Mouse (Mus musculus): Measurements from ENCODE around the gene Sema4f. TPM values are rescaled to one million over a fixed set of nuclear protein-coding genes. Genes with fewer than 3 reads are reported as not detected.

The Sema4f gene
- total RNA-seq, 2 experiments from 2014 or later, result 37.5 to 40.6 TPM

DNA sequence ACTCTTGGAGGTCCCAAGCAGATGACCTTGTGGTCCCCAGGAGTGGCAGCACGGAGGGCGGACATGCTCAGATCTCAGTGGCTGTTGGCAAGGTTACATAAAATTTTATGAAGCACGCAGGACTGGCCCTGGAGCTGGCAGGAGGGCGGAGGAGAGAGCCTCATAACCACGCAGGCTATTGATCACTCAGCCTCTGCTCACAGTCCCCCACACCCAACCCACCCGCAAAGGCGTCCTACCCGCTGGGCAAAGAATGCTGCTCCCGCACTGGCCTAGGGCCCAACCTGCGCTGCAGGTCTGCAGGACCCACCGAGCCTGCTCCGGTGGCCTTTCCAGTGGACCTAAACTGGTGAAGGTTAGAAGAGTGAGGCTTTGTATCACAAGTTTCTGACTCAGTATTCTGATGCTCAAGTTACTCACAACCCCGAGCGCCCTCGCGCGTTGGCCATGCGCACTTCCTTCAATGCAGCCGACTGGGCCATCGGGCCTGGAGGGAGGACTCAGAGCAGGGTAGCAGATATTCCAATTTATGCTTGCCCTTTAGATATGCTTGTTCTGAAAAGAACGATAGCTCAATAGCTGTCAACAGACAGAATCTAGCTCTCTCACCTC is 58.0 kb downstream of the Sema4f start:
- peak; percentile 9 to 55 for DNase-seq (ENCODE audit: low spot score in 2 of 2)
- intact Hi-C loops (cut with DNase I), result loop anchor here (1.0 kb wide), 1 partner anchor 141 kb away; no protein-coding TSS in a partner anchor

DNA sequence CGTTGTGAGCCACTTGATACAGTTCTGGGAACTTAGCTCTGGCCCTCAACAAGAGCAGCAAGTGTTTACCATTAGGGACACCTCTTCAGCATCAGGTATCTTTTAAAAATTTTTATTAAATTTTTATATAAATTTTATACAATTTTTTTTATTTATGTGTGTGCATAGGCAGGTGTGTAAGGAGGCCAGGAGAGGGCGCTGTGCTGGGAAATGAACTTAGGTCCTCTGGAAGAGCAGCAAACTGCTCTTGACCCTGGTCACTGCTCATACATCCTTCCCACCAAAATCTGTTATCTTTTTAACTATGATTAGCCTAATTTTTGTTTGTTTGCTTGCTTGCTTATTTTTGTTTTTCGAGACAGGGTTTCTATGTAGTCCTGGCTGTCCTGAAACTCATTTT is 58.8 kb downstream of the Sema4f start:
- intact Hi-C loops (cut with DNase I), result loop anchor here (1.0 kb wide), 1 partner anchor 141 kb away; no protein-coding TSS in a partner anchor
- DNase-seq (ENCODE audit: low spot score in 2 of 2), result no peak

DNA sequence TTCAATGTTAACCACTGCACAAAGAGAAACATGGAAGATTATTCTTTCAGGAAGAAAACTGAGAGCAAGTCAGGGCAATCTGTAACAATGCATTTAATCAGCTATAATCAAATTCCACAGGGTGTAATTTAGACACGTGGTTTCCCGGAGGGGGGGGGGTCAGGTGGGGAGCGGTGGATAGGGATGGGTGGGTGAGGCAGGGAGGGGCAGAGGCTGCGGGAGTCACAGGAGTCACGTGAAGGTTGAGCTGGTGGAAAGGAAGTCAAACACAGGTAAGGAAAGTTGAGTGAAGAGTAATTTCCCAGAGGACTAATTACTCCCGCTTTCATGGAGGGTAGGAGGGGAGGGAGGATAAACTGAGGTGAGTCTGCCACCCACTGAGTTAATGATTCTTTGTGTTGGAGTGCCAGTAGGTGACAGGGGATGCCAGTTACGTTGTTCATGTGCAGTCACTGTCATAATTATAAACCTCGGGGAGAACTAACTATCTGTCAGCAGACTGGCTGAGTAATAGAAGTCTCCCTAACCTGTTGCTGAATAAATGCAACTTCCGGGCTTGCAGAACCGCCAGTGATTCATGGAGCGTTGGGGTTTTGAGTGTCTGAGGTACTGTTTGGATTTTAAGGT is 60.0 kb downstream of the Sema4f start:
- no peak for DNase-seq (ENCODE audit: low spot score in 2 of 2)
- intact Hi-C loops (cut with DNase I), result no loop called here

DNA sequence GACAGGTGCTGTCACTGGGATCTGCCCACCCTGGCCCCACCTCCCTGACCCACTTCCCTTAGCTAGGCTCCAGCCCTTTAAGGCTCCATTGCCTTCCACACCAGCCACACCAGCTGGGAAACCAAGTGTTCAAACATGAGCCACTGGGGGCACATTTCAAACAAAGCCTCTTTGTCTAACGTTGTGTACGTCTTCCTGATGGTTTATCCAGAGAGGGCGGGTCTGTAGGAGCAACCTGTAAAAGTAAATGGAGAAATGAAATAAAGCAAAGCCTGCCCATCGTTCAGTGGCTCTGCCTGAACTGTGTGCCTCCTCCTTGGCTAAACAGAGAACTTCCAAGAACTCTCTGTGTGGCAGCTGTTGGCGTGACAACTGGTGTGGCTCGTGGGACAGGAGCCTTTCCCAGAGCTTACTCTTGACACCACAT is 64.0 kb downstream of the Sema4f start:
- intact Hi-C loops (cut with DNase I), result no loop called here
- DNase-seq (ENCODE audit: low spot score in 2 of 2), result no peak

DNA sequence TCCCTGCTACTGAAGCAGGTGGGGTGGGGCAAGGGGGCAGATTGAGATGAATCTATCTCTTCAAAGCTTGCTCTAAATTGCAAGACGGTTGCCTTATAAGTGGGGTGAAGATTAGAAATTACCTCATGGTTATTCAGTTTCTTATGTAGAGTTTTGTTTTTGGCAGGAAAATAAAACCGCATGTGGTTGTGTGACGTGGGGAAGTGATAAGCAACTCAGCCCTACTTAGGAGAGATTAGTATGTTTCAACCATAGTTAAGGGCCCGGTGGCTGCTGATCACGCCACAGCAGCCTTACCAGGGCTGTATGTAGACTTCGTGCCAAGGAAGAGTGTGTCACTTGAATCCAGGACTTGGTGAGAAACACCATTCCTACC is 67.2 kb downstream of the Sema4f start:
- intact Hi-C loops (cut with DNase I), result no loop called here
- DNase-seq (ENCODE audit: low spot score in 2 of 2), result no peak

DNA sequence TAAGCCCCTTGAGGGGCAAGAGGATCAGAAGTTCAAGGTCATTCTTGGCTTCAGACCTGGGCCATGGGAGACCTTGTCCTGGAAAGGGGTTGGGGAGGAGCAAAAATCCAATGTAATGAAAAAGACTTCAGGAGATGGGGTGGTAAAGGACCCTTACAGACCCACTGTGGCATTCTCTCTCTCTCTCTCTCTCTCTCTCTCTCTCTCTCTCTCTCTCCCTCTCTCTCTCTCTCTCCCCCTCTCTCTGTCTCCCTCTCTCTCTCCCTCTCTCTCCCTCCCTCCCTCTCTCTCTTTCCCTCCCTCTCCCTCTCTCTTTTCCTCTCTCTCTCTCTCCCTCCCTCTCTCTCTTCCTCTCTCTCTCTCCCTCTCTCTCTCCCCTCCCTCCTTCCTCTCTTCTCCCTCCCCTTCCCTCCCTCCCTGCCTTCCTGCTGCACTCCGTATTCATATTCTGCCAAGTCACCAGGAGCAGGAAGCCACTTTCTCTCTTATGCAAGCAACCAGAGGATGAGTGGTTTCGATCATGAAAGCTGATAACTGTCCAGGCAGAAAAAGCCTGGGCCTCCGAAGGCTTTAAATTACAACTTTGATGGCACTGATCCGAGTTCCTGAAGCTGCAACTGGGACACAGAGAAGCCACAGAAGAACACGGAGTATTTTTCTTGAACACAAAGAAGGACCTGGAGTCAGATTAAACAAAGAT is 67.8 kb downstream of the Sema4f start:
- DNase-seq (ENCODE audit: low spot score in 2 of 2), result no peak
- intact Hi-C loops (cut with DNase I), result no loop called here

DNA sequence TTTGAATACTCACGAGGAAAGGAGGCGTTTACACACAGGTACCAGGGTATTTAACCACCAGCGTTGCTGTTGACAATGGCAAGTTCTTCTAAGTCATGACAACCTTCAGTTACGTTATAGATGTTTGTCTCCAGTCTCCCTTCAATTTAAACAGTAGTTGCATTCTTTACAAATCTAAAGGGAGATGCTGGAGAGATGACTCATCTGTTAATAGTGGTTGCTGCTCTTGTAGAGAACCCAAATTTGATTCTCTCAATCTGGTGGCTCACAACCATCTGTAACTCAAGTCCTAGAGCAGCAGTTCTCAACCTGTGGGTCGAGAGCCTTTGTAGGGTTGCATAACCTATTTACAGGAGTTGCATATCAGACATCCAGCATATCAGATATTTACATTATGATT is 71.1 kb downstream of the Sema4f start:
- intact Hi-C loops (cut with DNase I), result no loop called here
- DNase-seq (ENCODE audit: low spot score in 2 of 2), result no peak

DNA sequence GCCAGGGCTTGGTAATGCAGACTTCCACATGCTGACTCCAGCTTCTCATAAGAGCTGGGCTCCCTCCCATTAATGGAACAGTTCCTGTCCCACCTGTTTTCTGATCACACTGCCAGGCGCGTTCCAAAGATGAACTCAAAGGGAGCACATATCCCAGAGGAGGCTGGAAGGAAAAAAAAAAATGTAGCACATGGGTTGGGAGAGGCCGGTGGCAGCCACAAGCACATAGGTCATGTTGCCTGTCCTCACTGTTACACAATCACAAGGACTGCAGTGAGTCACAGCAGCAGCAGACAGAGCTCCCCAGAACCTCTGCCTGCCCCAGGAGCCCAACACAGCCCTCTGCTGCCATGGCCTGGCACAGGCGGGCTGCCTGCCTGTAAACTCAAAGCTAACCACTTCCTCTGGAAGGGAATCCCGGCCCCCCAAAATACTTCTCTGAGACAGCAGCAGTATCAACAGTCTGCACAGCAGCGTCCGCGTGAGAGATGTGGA is 76.1 kb downstream of the Sema4f start:
- DNase-seq (ENCODE audit: low spot score in 2 of 2), result peak; percentile 17 to 29
- intact Hi-C loops (cut with DNase I), result no loop called here

DNA sequence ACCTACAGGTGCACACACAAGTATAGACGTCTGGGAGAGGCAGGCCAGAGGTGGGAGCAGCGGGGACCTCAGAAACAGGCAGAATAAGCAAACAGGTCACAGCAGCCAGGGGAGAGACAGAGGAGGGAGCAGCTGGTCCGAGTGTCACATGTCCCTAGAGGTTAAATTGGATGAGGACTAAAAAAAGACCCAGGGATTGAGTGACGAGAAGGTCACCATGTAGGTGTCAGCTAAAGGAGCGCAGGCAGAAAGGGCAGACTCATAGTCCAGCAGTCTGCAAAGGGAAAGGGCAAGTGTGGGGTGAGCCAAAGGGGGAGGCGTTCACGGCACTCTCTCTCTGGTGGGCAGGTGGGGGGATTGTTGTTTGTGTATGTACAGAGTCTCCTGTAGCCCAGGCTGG is 77.1 kb downstream of the Sema4f start:
- DNase-seq (ENCODE audit: low spot score in 2 of 2), result no peak
- intact Hi-C loops (cut with DNase I), result no loop called here

DNA sequence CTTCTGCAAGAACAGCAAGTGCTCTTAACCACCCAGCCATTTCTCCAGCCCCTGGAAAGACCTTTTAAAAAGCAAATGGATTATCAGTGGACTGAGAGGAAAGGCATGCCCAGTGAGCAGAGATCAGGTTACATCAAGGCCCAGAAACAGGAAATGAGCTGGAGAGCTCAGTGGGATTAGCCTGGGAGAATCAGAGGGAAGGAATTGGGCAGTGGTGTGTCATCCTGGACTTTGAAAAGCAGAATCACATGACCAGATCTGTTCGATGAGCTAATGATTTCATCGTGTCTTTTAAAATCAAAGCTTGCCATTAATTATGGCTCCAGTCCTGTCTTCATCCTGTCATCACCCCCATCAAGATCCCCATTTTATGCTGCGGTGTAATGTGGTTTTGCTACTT is 77.5 kb downstream of the Sema4f start:
- no peak for DNase-seq (ENCODE audit: low spot score in 2 of 2)
- intact Hi-C loops (cut with DNase I), result no loop called here

Other genes with a start within 250 kb of the Sema4f start
- 10 to 100 TPM; 31.4 to 31.7 TPM for gene Pole4, start 234.4 kb downstream of the Sema4f start, total RNA-seq (2021)
- 1 to 10 TPM; 3.2 to 4.1 TPM for gene Hk2, start 165.3 kb downstream of the Sema4f start, total RNA-seq (2021)
- gene M1ap, start 7.1 kb upstream of the Sema4f start, total RNA-seq (2021), result not detected
- 1 to 10 TPM; 1.1 to 1.6 TPM for gene Dok1, start 93.7 kb upstream of the Sema4f start, total RNA-seq (2021)
- gene Loxl3, start 94.4 kb upstream of the Sema4f start, total RNA-seq (2021), result 1 to 10 TPM; 1.9 to 2.7 TPM
- gene Aup1, start 114.8 kb upstream of the Sema4f start, total RNA-seq (2021), result 100 to 1,000 TPM; 100 to 114 TPM
- gene Htra2, start 115.5 kb upstream of the Sema4f start, total RNA-seq (2021), result 10 to 100 TPM; 42.9 to 45.4 TPM
- gene Dqx1, start 118.1 kb upstream of the Sema4f start, total RNA-seq (2021), result under 1 TPM; 0.25 to 0.99 TPM
- gene Tlx2, start 130.5 kb upstream of the Sema4f start, total RNA-seq (2021), result not detected
- gene Pcgf1, start 138.1 kb upstream of the Sema4f start, total RNA-seq (2021), result 10 to 100 TPM; 21.3 to 24.4 TPM
- under 1 TPM in 1 of 2 experiments, not detected in 1; 0.46 TPM for gene Lbx2, start 146.6 kb upstream of the Sema4f start, total RNA-seq (2021)
- 1 to 10 TPM; 3.2 to 4.1 TPM for gene Ccdc142, start 161.8 kb upstream of the Sema4f start, total RNA-seq (2021)
- gene Gm42688, start 161.8 kb upstream of the Sema4f start, total RNA-seq (2021), result 1 to 10 TPM; 3.9 to 5.0 TPM
- gene Mrpl53, start 169.3 kb upstream of the Sema4f start, total RNA-seq (2021), result 10 to 100 TPM; 60.3 to 66.6 TPM
- 10 to 100 TPM; 27.2 to 28.0 TPM for gene Mogs, start 175.7 kb upstream of the Sema4f start, total RNA-seq (2021)
- gene Wbp1, start 181.8 kb upstream of the Sema4f start, total RNA-seq (2021), result 10 to 100 TPM; 36.7 to 48.7 TPM
- 10 to 100 TPM; 11.2 to 21.3 TPM for gene Ino80b, start 185.7 kb upstream of the Sema4f start, total RNA-seq (2021)
- gene Rtkn, start 195.7 kb upstream of the Sema4f start, total RNA-seq (2021), result 10 to 100 TPM; 51.2 to 76.8 TPM
- 10 to 100 TPM; 28.8 to 29.1 TPM for gene Wdr54, start 216.6 kb upstream of the Sema4f start, total RNA-seq (2021)
- gene 1700003E16Rik, start 216.6 kb upstream of the Sema4f start, total RNA-seq (2021), result 10 to 100 TPM; 28.8 to 30.2 TPM
- gene Dctn1, start 226.2 kb upstream of the Sema4f start, total RNA-seq (2021), result 100 to 1,000 TPM; 329 to 365 TPM